Mouse (Mus musculus) spleen, postnatal 14 days (tissue): Measurements from ENCODE around the gene Fbf1.

Experiments used
- DNase-seq, 2 experiments: peaks; one replicate each; pipeline ENCODE4 v3.0.0; 2021 to 2022; ENCODE audit warnings: low spot score in 2 of 2

The Fbf1 gene

DNA sequence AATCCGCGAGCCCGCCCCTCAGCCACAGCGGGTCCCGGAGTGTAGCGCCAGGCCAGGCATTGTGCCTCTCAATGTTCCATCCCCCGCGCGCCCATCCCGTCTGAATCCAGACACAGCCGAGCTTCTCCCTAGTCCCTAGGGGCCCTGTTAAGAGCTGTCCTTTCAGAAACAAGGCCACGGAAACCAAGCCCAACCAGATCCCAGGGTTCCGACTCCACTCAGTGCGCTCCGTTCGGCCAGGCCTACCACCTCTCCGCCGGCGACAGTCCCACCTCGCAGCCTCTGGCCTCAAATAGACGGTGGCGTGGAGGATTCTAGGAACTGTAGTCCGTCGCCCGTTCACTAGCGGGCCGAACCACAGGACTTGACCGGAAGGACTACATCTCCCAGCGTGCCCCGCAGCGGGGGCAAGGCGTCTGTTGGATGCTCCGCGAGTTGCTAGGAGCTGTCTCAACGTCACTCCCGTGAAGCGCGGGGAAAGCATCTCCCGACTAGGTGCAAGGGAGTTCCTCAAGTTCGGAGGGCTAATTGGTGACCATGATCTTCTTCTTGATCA is at the start of gene Fbf1:
Gene Fbf1, minus strand, starts transcription at position 283 of the 556 bp plus-strand sequence.
- DNase-seq: peak; percentile 82 to 89

DNA sequence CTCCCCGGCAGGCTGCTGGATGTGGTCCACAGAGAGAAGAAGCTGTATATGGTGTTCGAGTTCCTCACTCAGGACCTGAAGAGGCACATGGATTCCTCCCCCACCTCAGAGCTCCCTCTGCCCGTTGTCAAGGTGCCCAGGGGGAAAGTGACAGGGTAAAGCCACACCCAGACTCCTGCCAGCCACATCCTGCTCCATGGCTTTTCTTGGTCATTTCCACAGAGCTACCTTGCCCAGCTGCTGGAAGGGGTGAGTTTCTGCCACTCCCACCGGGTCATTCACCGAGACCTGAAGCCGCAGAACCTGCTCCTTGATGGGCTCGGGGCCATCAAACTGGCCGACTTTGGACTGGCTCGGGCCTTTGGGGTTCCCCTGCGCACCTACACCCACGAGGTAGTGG is 48.6 kb upstream of the Fbf1 start:
- no peak for DNase-seq

DNA sequence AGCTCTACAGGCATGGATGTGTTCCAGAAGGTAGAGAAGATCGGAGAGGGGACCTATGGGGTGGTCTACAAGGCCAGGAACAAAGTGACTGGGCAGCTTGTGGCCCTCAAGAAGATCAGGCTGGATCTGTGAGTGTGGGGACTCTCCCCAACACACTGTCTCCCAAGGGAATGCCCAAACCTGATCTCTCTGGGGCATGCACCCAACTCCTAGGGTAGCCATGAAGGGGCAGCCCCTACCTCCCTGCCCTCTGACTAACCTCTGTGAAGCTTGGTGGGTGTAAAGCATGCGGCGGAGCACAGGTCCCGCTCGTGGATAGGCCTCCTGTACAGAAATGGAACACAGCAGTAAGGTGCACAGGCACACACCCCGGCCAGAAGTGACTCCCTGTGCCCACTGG is 48.0 kb upstream of the Fbf1 start:
- no peak for DNase-seq

DNA sequence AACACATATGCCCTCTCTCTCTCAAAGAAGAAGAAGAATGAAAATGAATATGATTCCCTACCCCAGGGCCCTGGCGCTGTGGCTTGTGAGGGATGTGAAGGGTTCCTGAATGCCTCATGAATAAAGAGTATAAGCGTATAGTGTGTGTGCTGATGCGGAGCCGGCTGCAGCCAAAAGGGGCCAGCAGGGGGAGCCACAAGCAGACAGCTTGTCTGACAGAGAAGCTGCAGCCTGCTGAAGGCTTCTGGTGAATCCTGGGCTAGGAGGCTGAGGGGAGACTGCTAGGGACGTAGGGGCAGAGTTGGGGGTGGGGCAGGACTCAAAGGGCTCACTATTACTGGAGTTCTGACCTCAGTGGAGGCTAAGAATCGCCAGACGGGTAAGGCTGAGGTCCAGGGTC is 47.2 kb upstream of the Fbf1 start:
- peak in 1 of 2 experiments; percentile 23 for DNase-seq

DNA sequence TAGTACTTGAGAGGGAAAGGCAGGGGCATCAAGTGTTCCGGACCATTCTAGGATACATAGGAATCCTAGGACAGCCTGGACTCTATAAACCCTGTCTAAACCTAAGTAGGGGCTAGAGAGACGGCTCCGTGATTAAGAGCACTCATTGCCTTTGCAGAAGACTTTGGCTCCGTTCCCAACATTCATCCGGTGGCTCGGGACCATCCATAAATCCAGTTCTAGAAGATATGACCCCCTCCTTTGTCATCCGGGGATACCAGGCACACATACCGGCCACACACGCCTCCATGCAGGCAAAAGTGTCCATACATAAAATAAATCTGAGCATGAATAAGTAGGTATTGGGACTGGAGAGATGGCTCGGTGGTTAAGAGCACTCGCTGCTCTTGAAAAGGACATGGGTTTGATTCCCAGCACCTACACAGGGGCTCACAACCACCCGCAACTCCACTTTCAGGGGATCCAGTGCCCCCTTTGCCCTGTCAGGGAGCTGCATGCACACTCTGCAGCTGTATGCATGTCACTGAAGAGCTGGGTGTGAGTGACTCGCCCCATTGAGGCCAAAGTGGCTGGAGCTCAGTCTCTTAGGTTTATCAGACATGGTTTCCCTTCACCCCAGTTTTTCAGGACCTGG is 46.0 kb upstream of the Fbf1 start:
- no peak for DNase-seq

DNA sequence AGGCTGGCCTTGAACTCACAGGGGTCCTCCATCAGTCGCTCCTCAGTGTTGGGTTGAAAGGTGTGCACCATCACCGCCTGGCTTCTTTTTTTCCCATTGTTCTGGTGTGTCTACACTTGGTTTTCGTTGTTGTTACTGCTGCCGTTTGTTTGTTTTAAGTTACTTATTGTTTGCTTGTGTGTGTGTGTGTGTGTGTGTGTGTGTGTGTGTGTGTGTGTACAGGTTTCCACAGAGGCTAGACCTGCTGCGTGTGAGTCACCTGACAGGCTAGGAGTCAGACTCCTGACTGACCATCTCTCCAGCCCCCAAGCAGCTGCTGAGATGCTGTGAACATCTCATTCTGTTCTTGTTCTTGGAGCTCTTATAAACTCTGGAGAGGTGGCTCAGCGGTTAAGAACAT is 44.9 kb upstream of the Fbf1 start:
- no peak for DNase-seq

DNA sequence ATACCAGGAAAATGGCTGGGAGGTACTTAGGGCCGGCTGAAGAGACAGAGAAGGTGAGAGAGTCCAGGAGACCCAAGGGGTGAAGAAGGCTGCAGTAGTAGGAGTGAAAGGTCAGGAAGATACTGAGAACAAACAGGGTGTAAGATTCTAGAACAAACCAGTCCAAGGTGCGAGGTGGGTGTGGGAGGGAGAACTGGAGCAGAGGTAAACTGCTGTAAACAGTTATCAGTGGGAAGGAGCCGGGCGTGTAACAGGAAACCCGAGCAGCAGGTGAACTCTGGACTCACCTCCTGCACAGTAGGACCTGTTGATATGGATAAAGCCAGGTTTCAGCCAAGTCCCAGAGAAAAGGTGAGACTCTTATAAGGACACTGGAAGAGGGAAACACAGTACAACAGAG is 42.7 kb upstream of the Fbf1 start:
- no peak for DNase-seq

DNA sequence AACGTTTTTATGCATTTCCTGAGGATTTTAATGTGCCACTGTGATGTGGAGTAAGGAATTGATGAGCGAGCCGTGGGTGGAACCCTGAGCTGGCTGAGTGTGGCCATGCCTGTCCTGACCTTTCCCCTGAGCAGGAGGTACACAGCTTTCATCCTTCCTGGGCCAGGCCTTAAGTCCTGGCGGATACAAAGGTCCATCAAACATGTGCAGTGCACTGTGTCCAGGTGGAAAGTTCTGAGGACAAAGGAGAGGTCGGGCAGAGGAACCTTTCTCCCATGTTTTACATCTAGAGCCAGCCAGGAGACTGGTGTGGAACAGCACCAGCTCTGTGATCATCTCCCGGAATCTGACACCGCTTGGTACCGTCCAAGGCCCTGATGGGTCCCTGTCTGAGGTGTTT is 41.3 kb upstream of the Fbf1 start:
- no peak for DNase-seq

DNA sequence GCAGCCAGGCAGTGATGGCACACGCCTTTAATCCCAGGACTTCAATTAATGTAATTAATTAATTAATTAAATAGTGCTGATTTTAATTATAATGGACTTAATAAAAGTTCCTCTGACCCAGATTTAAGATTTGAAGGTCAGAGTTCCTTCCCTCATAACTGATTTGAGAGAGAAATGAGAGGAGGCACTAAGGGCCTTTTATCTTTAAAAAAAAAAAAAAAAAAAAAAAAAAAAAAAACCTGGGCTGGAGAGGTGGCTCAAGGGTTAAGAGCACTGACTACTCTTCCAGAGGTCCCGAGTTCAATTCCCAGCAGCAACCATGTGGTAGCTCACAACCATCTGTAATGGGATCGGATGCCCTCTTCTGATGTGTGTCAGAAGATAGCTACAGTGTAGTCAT is 40.7 kb upstream of the Fbf1 start:
- DNase-seq: no peak

DNA sequence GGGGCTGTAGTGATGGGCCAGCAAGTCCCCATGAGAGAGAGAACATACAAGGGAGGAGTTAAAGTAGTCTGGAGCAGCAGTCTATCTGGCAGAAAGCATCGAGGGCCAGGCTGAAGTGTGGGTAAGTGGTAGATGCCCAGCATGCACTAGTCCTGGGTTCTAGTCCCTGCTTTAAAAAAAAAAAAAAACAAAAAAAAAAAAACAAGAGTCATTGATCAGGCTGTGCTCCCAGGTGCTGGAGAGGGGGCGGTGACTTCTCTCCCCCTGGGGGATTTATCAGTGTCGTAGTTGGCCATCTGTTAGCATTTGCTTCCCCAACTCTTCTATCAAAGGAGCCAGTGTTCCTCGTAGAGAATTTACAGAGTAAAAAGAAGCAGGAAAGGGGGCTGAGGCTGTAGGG is 38.7 kb upstream of the Fbf1 start:
- DNase-seq: no peak

DNA sequence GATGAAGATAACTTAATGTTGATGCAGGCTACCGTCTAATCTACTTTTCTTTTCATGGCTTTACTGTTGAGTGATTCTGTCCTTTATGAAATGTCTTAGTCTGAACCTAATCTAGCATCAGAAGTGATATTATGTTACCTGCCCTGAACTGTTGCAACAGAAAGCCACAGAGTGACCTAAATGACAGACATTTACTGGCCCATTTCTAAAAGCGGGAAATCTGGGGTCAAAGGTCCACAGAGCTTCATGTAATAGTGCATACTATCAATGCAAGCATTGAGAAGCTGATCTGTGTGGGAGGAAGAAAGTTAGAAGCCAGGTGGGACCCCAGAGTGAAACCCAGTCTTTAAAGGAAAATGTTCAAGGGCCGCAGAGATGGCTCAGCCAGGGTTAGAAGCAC is 35.2 kb upstream of the Fbf1 start:
- no peak for DNase-seq

DNA sequence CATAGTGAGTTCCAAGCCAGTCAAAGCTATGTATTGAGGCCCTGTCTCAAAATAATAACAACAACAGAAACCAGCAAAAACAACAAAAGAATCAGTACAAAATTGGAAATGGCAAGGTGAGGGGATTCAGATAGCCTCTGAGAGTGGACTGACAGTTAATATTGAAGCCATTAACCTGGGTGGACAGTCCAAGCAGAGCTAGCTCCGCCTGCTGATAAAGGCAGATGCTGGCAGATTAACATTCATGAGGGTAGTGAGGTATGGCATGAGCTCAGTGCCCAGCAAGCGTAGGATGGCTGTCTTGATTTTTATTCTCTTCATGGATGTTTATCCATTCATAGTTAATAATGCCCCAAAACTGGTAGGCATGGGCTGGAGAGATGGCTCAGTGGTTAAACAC is 33.2 kb upstream of the Fbf1 start:
- DNase-seq: no peak

DNA sequence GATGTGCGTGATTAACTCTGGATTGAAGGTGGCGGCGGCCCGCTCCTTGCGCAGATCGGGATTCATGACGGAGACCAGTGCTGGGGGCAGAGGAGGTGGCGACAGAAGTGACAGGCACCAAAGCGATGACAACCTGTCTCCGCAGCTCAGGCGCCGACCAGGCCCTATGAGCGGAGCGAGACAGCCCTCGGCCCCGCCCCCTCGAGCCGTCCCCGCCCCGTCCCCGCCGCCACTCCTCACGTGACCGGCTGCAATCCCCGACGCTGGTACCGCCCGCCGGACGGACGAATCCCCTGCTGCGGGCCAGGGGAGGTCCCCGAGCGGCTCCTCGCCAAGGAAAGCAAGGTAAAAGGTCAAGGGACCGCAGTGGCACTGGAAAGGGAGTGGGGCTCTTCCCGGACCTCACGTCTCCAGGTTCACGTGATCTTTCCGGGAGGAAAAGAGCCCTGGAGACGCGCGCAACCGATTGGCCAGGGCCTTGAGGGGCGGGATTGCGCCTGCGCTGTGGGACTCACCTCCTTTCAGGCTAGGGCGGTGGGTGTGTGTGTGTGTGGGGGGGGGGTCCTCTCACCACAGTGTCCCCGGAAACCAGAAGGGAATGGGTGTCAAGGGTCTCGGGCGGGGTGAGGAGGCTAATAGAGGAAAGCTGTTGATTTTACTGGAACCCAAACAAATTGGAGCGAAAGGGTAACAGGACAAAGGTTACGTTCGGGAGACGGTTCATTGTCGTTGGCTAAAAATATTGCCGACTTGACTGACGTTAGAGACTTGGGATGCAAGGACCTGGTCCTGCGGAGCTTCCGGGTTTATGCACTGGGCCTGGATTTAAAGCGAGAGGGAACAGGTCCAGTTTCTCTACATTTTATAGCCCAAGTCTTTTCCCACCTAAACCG is 30.9 kb upstream of the Fbf1 start, which contains the start of the genes Ten1 and Acox1:
Gene Ten1, plus strand, starts transcription at position 217 of the 893 bp plus-strand sequence.
Gene Acox1, minus strand, starts transcription at position 407 of the 893 bp plus-strand sequence.
- DNase-seq: peak; percentile 88 to 89

DNA sequence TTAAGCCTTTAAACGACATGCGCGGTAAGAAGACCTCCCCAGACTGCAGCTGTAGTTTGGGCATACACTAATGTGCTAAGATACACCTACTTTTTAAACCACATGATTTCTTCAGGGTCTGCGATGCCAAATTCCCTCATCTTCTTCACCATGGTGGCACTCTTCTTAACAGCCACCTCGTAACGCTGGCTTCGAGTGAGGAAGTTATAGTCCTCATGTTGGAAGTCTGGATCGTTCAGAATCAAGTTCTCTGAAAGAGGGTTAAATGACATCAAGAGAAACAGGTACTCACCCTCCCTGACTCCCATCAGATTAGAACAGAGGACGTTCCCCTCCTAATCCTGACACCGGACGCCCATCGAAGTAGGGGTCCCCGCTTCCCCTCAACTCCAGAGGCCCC is 30.2 kb upstream of the Fbf1 start:
- no peak for DNase-seq

DNA sequence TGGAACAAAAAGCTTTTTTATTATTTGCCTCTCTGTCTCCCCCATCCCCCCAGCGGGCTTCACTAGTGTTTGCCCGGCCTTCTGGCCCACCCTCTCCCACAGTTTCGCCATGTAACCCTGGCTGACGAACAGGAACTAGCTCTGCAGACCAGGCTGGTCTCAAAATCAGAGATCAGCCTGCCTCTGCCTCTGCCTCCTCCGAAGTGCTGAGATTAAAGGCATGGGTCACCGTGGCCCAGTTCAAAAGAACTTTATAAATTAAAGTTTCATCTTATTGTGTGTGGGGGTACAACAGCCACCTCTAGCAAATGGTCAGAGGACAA is 29.6 kb upstream of the Fbf1 start:
- no peak for DNase-seq

DNA sequence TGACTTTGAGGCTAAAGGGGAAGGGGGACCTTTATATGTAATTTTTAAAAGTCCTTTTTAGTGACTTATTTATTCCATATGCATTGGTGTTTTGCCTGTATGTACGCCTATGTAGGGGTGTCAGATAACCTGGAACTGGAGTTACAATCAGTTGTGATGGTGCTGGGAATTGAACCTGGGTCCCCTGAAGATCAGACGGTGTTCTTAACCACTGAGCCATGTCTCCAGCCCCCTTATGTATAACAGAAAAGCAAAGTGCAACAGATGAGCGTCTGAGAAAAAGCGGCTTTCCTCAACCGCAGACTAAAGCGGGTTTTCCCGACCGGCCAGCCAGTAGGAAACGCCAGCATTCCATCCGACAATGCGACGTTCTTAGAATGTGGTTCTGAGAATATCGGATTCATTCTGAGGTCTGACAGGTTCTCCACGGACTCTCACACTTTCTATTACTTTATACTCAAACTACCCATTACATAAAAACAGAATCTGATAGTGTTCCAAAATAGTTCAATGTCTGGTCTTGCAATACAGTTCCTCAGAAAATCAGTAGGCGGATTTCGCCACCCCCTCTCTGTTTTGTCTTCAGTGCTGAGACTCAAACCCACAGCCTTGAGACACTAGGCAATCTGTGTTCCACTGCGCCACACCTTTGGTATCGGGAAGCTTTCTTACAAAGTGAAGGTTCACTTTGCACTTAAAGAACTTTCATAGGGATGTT is 29.1 kb upstream of the Fbf1 start:
- DNase-seq: no peak

DNA sequence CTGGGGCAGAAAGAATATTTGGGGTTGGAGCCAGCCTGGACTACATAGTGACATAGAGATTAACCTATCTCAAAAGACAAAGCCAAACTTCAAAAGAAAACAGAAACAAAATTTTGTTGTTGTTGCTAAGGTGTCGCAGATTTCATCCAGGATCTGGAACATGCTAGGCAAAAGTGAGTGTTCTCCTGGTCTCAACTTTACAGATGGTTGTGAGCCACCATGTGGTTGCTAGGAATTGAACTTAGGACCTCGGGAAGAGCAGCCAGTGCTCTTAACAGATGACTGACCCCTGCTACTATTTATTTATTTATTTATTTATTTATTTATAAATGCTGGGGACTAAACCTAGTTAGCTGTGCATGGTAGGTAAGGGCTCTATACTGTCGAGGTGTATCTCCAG is 28.4 kb upstream of the Fbf1 start:
- no peak for DNase-seq

DNA sequence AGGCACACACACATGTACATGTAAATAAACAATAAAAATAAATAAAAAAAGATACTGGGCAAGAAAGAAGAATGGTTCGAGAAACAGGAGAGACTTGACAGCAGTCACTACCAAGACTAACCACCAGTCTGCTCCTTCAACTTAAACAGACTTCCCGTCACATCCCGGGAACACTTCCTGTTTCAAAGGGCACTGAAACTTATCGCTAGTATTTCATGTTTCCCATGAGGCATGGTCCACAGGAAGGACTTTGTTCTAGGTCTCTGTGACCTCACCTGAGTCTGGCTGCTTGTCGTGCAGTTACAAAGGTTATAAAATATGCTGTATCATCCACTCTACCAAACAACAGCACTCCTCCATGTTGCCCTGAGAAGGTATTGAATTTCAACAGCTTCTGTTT is 27.3 kb upstream of the Fbf1 start:
- no peak for DNase-seq

DNA sequence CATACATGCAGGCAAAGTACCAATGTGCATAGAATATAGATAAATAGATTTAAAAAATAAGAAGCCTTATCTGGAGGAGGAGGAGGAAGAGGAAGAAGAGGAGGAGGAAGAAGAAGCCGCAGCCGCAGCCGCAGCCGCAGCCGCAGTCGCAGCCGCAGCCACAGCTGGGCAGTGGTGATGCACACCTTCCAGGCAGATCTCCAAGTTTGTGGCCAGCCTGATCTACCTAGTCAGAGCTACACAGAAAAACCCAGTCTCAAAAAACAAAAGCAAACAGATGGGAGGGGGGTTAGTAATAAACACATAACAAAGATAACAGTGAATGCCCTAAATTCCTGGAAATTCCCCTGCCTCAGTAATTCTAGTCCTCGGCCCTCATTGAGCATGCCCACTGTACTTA is 26.7 kb upstream of the Fbf1 start:
- DNase-seq: no peak

DNA sequence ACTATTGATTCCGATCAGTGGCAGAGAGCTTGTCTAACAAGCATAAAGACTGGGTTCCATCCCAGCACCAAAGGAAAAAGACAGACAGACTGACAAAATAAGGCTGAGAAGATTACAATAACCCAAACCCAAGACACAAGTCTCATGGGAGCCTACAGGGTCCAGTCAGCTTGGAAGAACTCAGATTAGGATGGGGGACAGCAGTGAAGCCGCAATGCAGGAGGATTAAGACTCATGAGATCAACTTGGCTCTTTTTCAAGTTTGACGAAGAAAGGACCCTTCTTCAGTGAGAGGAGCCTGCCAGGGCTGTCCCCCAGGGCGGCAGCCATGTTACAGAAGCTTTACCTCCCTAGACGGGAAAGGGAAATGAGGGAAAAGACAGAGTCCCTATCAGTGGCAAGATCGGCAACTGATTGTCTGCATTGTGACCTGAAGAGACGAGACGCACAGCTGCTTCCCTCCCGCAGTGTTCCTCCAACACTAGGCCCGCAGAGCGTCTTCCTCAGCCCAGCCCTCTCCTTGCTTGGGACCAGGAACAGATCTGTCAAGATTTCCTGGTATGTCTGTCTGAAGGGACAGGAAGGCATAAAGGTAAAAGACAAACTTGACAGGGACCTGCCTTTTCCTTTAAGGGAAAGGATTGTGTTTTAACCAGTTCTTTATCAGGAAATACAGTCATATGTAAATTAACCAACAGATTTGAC is 19.4 kb upstream of the Fbf1 start:
- DNase-seq: no peak

DNA sequence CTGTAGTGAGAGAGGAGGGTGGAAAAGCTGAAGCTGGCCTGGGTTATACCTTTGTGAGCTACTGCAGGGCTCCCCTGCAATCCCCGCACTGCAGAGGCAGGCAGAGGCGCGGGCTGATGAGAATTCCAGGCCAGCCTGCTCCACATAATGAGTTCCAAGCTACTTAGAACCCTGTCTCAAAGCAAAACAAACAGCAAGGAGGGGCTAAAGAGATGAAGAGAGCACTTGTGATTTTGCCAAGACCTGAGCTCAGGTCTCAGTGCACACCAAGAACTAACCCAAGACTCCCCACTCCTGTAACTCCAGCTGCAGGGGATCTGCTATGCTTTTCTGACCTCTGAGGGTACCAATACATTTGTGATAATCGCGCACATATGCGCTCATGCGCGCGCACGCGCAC is 18.4 kb upstream of the Fbf1 start:
- DNase-seq: no peak

DNA sequence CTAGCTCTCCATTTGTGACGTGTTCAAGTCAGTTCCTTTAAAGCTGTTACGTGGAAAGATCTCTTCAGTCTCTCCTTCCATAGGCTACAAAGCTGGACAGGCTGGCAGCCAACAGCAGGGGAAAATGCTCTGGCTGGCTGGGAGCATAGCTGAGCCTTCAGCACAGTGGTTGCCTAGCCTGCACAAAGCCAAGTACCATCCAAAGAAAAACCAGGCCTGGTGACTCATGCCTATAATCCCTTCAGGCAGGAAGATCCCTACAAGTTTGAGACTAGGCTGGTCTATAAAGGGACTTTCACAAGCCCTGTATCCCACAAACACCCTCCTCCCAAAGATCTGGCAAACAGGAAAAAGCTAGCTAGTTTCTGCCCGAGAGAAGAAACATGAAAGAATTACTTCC is 17.9 kb upstream of the Fbf1 start:
- no peak for DNase-seq
